Mouse (Mus musculus): ENCODE data around the gene Vcan.

Vcan gene

DNA sequence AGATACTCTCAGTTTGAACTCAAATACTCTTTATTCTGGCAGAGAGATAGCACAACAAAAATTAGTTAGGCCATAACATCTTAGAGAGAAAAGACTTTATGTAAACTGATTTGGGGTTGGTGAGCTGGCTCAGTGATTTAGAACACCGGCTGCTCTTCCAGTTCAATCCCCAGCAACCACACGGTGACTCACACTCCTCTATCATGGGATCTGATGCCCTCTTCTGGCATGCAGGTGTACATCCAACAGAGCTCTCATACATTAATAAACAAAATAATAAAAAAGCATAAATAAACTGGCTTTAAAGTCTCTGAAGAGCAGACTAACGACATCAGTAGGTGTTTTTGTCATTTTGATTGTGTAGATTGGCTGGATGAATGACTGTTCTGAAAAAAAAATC, 21.8 kb downstream of the Vcan start:
- WGBS: 42% methylated on average over 3 of the region's 3 CpGs

DNA sequence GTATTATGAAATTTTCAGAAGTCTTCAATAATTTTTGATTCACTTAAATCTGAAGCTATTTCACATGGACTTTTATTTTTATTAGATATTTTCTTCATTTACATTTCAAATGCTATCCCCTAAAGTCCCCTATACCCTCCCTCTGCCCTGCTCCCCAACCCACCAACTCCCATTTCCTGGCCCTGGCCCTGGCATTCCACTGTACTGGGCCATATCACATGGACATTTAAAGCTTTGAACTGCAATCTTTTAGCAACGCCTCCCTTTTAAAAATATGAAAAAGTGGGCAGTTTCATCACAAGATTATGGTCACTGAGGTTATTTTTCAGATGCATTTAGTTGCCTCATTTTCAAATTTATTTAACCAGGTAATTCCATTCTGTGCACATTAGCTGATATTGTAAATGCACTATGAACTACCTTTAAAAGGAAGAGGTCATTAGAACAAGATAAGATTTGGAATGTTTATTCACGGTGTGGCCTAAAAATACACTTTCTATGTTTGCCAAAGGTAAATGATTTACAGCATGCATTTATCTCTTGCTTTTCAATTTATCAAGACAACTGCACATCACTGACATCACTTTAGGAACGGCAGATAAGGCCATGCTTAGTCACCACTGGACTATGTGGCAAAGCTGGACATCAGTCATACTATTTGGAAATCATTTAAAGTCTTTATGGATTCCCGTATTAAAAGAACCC, 32.7 kb downstream of the Vcan start:
- WGBS: 91% methylated on average over 4 of the region's 4 CpGs

GRCm38 (mm10) chr13:89708151-89708927, 34.0 kb downstream of the Vcan start:
- 84% methylated on average over 7 of the region's 7 CpGs for WGBS

DNA sequence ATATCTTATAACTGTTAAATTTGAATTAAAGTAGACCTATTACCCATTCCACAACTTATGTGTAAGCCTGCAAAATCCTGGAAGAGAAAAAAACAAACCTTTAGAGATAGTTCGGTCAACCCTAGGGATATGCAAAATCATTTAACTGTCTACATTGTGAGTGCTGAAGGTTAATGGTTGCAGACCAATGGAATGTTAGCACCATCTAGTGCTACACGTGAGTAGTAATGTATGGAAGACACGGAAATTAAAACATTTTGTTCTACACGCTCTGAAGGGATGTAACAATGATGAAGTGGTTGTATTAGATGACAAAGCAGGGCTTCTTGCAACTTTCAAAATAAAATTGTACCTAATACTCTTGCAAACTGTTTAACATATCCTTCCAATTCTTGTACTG, 39.9 kb downstream of the Vcan start:
- 84% methylated on average over 4 of the region's 4 CpGs for WGBS

DNA sequence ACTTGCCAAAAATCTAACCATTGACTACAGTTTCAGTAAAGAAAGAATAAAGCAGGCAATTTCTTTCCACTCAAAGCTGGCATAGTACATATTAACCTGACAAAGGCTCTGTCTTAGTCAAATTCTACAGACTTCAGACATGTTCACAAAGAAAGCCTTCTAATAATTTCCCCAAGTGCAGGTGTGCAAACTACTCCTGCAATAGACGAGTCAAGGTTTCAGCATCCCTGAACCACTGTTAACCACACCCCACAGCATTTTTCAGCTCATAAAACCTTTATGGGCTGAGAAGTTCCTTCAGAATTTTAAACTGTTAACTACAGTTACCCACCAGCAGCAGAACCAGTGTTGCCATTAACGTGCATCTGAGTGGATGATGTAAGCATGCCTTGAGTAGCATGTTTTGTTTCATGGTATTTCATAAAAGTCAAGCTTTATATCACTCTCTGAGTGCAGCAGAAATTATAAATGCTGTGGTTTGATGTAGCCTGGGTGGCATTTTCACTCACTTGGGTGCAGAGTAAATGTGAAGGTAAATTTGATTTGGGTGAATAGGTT, 42.2 kb downstream of the Vcan start:
- WGBS: 84% methylated on average over 2 of the region's 2 CpGs

DNA sequence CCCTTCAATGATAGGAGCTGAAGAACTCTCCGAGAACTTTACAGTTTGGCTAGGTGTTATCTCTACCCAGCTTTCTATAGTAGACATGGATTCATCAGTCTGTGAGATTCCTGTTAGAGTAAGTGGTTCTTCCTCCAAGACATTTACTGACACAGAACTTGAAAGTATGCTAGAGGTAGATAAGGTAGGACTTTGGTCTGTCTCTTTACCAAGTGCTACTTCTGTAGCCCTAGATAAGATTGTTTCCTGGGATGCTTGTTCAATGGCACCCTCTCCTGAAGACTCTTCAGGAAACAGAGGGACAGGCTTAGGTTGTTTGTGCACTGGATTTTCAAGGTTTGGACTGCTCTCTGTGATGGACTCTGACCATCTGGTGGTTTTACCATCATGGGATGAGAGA, 49.7 kb downstream of the Vcan start:
- WGBS: 96% methylated on average over 1 of the region's 1 CpGs

- 90% methylated on average over 3 of the region's 3 CpGs for whole genome bisulfite sequencing
Observed at GRCm38 (mm10) chr13:89683490-89683889, 58.8 kb downstream of the Vcan start.

- 81% methylated on average over 7 of the region's 7 CpGs for whole genome bisulfite sequencing
Observed at GRCm38 (mm10) chr13:89682254-89682653, 60.1 kb downstream of the Vcan start.

DNA sequence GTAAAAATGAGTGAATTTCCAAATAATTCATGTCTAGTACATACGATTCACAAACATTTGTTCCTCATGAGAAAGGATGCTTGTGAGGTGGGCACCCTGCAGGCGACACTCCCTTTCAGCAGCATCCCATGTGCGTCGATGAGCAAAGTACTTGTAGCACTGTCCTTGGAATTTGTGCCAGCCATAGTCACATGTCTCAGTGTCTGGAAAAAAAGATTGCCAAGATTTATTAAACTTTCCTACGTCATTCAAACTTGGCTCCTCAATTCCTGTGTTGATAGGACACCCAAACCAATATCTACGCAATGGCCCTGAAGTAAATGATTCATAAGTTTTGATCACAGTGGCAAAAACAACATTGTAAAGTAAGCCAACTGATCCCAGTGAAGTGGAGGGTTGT, 62.6 kb downstream of the Vcan start:
- 90% methylated on average over 6 of the region's 6 CpGs for WGBS

- 78% methylated on average over 3 of the region's 3 CpGs for WGBS
Observed at GRCm38 (mm10) chr13:89670505-89670904, 71.8 kb downstream of the Vcan start.

DNA sequence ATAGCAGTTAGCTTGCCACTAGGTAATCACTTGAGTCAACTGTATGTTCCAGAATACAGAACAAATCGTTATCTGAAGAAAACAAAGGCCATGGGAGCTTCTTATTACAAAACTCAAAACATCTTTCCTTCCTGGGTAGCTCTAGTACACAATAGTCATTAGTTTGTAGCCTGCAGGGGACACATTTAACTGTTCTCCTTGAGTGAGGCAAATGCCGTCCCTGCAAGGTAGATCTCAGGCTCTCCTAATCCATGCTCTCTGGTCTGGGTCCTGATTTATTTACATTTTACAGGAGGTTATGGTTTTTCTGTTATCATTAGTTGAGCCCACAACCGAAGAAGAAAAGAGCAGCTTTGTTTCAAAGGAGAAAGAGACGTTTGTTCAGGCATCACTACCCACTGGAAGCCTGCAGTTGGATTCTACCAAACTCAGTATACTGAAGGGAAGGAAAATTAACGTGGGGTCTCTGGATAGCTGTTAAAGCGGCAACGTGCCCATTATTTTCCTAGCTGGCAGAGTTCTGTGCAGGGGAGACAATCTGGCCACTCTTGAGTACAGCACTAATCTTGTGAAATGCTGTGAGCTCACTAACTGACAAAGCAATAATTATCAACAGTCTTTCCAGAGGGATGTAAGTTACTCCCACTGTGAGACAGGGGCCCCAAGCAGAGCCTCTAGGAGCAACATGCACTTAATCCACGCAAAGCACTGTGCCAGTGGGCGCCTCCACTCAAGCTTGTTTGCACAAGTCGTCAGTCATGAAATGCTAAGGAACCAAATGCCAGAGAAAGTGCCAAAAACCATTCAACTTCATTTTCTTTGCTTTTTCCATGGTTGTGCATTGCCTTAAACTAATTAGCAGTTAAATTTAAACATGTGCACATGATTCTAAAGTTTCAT, 73.1 kb downstream of the Vcan start:
- WGBS: 40% methylated on average over 10 of the region's 10 CpGs

DNA sequence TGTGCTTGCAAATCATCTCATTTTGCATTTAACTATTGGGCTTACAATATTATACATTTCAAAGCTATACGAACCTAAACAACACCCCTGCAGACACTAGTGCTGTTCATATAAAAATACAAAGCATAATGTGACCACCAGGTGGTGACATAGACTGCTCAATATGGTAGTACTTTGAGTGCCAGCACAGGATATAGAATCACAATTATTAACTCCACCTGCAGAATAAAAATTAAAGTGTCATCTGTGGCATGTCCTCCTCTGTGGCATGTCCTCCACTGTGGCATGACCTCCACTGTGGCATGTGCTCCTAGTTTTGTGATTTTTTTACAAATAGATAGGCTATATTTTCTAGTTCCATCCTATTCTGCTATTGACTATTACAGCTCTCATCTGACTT, 74.2 kb downstream of the Vcan start:
- WGBS: 28% methylated on average over 1 of the region's 1 CpGs

GRCm38 (mm10) chr13:89661688-89662087, 80.6 kb downstream of the Vcan start:
- 89% methylated on average over 2 of the region's 2 CpGs for WGBS

GRCm38 (mm10) chr13:89657046-89657445, 85.3 kb downstream of the Vcan start:
- WGBS: 56% methylated on average over 11 of the region's 11 CpGs

GRCm38 (mm10) chr13:89653279-89653678, 89.0 kb downstream of the Vcan start:
- WGBS: 87% methylated on average over 2 of the region's 2 CpGs

GRCm38 (mm10) chr13:89652773-89653172, 89.5 kb downstream of the Vcan start:
- WGBS: 35% methylated on average over 1 of the region's 1 CpGs

- 82% methylated on average over 2 of the region's 2 CpGs for WGBS
Observed at GRCm38 (mm10) chr13:89645589-89645988, 96.7 kb downstream of the Vcan start.

GRCm38 (mm10) chr13:89637012-89637411, 105.3 kb downstream of the Vcan start:
- WGBS: 91% methylated on average over 3 of the region's 3 CpGs

GRCm38 (mm10) chr13:89634137-89634683, 108.1 kb downstream of the Vcan start:
- 20% methylated on average over 4 of the region's 4 CpGs for WGBS

GRCm38 (mm10) chr13:89619064-89619463, 123.2 kb downstream of the Vcan start:
- WGBS: 84% methylated on average over 3 of the region's 3 CpGs

DNA sequence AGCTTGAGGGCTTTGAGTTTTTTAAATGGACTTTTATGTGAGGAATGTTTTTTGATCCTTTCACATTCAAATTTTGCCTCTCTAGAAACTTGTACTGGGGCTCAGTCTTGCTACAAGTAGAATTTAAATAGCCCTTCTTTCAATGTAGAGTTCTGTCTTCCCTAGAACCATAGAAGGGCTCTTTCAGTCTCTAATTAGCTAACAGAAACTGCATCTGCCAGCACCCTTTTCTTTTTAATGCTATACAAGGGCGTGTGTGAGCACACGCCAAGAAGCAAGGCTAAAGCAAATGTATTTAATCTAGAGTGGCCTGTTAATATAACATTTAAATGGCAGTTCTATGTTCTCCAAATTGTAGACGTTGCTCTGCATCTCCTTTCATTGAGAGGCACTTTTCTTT, 134.9 kb downstream of the Vcan start:
- 33% methylated on average over 3 of the region's 3 CpGs for WGBS
